Mouse (Mus musculus): ENCODE data around the gene Nsun7. TPM values are rescaled to one million over a fixed set of nuclear protein-coding genes. Genes with fewer than 3 reads are reported as not detected.
"Not testable (repeated sequence)": the region's sequence is repeated elsewhere in the genome, so short reads cannot be mapped to it uniquely, and the experiment has no call there.

The Nsun7 gene
- polyA plus RNA-seq, 1 experiment from 2014 or later, result 0.05 TPM

- Histone ChIP-seq H3K36me3 (ENCODE audit: control insufficient read depth, insufficient read depth) (no peaks in the 10 kb centered on the region), H3K4me1 (replicated peaks; ENCODE audit: control insufficient read depth, insufficient read depth, low read length) (no peaks in the 10 kb centered on the region), H3K27me3 (replicated peaks; ENCODE audit: control insufficient read depth, insufficient read depth, low read length) (no peaks in the 10 kb centered on the region), H3K4me3 (ENCODE audit: low read depth, low read length) (no peak overlapping the region), H3K9me3 (ENCODE audit: control insufficient read depth) (no peaks in the 10 kb centered on the region), H3K4me2 (replicated peaks; ENCODE audit: low read depth) (no peak overlapping the region), H3K9ac (ENCODE audit: low read depth, low read length) (no peak overlapping the region), H3K27ac (ENCODE audit: low read depth, low read length) (no peak overlapping the region)
- ATAC-seq, result no peak
- WGBS, result 61% methylated on average over 9 of the region's 10 CpGs
- TF ChIP-seq CTCF (IDR thresholded peaks at IDR 0.05; ENCODE audit: low read depth), result no peak
These were observed 13.7 kb upstream of the Nsun7 start for GRCm38 (mm10) chr5:66245958-66246497.

GRCm38 (mm10) chr5:66253219-66253618 is 6.5 kb upstream of the Nsun7 start:
- Histone ChIP-seq H3K4me2 (replicated peaks; ENCODE audit: low read depth) (no peak overlapping the region), H3K36me3 (ENCODE audit: control insufficient read depth, insufficient read depth) (no peaks in the 10 kb centered on the region), H3K27me3 (replicated peaks; ENCODE audit: control insufficient read depth, insufficient read depth, low read length) (no peaks in the 10 kb centered on the region), H3K27ac (ENCODE audit: low read depth, low read length) (no peak overlapping the region), H3K4me1 (replicated peaks; ENCODE audit: control insufficient read depth, insufficient read depth, low read length) (no peaks in the 10 kb centered on the region), H3K9ac (ENCODE audit: low read depth, low read length) (no peak overlapping the region), H3K4me3 (ENCODE audit: low read depth, low read length) (no peak overlapping the region), H3K9me3 (ENCODE audit: control insufficient read depth) (no peaks in the 10 kb centered on the region)
- WGBS, result 68% methylated on average over 5 of the region's 5 CpGs
- ATAC-seq, result no peak
- TF ChIP-seq CTCF (IDR thresholded peaks at IDR 0.05; ENCODE audit: low read depth), result peak; percentile 35

- no peak for ATAC-seq
- Histone ChIP-seq H3K36me3 (ENCODE audit: control insufficient read depth, insufficient read depth) (no peaks in the 10 kb centered on the region), H3K27ac (ENCODE audit: low read depth, low read length) (no peak overlapping the region), H3K27me3 (replicated peaks; ENCODE audit: control insufficient read depth, insufficient read depth, low read length) (0 out of 2 replicates have a peak, but pooled peaks cover 4% of the 10 kb centered on the region), H3K4me2 (replicated peaks; ENCODE audit: low read depth) (no peak overlapping the region), H3K4me3 (ENCODE audit: low read depth, low read length) (no peak overlapping the region), H3K9ac (ENCODE audit: low read depth, low read length) (no peak overlapping the region), H3K4me1 (replicated peaks; ENCODE audit: control insufficient read depth, insufficient read depth, low read length) (no peaks in the 10 kb centered on the region), H3K9me3 (ENCODE audit: control insufficient read depth) (no peaks in the 10 kb centered on the region)
- WGBS, result 83% methylated on average over 10 of the region's 10 CpGs
- TF ChIP-seq CTCF (IDR thresholded peaks at IDR 0.05; ENCODE audit: low read depth), result no peak
These were observed 4.7 kb upstream of the Nsun7 start for GRCm38 (mm10) chr5:66255044-66255443.

GRCm38 (mm10) chr5:66259000-66259399 is 697 bp upstream of the Nsun7 start:
- no peaks in the 10 kb centered on the region for H3K9me3 ChIP-seq (ENCODE audit: control insufficient read depth)
- no peak overlapping the region for H3K4me2 ChIP-seq (replicated peaks; ENCODE audit: low read depth)
- TF ChIP-seq CTCF (IDR thresholded peaks at IDR 0.05; ENCODE audit: low read depth), result no peak
- H3K9ac ChIP-seq (ENCODE audit: low read depth, low read length), result no peak overlapping the region
- 0 out of 2 replicates have a peak, but pooled peaks cover 4% of the 10 kb centered on the region for H3K27me3 ChIP-seq (replicated peaks; ENCODE audit: control insufficient read depth, insufficient read depth, low read length)
- H3K27ac ChIP-seq (ENCODE audit: low read depth, low read length), result no peak overlapping the region
- 81% methylated on average over 2 of the region's 2 CpGs for WGBS
- H3K4me1 ChIP-seq (replicated peaks; ENCODE audit: control insufficient read depth, insufficient read depth, low read length), result no peaks in the 10 kb centered on the region
- no peaks in the 10 kb centered on the region for H3K36me3 ChIP-seq (ENCODE audit: control insufficient read depth, insufficient read depth)
- H3K4me3 ChIP-seq (ENCODE audit: low read depth, low read length), result no peak overlapping the region
- ATAC-seq, result no peak

- peak overlapping the region; percentile 55 for H3K4me3 ChIP-seq (ENCODE audit: low read depth, low read length)
These were observed 304 bp upstream of the Nsun7 start for GRCm38 (mm10) chr5:66259431-66259755.

GRCm38 (mm10) chr5:66262475-66262874 is 2.8 kb downstream of the Nsun7 start:
- Histone ChIP-seq H3K4me1 (replicated peaks; ENCODE audit: control insufficient read depth, insufficient read depth, low read length) (no peaks in the 10 kb centered on the region), H3K27ac (ENCODE audit: low read depth, low read length) (no peak overlapping the region), H3K36me3 (ENCODE audit: control insufficient read depth, insufficient read depth) (no peaks in the 10 kb centered on the region), H3K27me3 (replicated peaks; ENCODE audit: control insufficient read depth, insufficient read depth, low read length) (0 out of 2 replicates have a peak, but pooled peaks cover 4% of the 10 kb centered on the region), H3K9me3 (ENCODE audit: control insufficient read depth) (no peaks in the 10 kb centered on the region), H3K9ac (ENCODE audit: low read depth, low read length) (no peak overlapping the region), H3K4me3 (ENCODE audit: low read depth, low read length) (no peak overlapping the region), H3K4me2 (replicated peaks; ENCODE audit: low read depth) (no peak overlapping the region)
- WGBS, result 91% methylated on average over 2 of the region's 2 CpGs
- TF ChIP-seq CTCF (IDR thresholded peaks at IDR 0.05; ENCODE audit: low read depth), result no peak
- ATAC-seq, result no peak

More at GRCm38 (mm10) chr5:66259431-66259755, 304 bp upstream of the Nsun7 start:
- H3K9ac ChIP-seq (ENCODE audit: low read depth, low read length); ATAC-seq; H3K27ac ChIP-seq (ENCODE audit: low read depth, low read length); H3K36me3 ChIP-seq (ENCODE audit: control insufficient read depth, insufficient read depth); H3K27me3 ChIP-seq (replicated peaks; ENCODE audit: control insufficient read depth, insufficient read depth, low read length); H3K4me1 ChIP-seq (replicated peaks; ENCODE audit: control insufficient read depth, insufficient read depth, low read length); H3K9me3 ChIP-seq (ENCODE audit: control insufficient read depth): not testable (repeated sequence)
- H3K4me2 ChIP-seq (replicated peaks; ENCODE audit: low read depth), result peak overlapping the region; percentile 89
- 4% methylated on average over 5 of the region's 5 CpGs for WGBS

- H3K4me2 ChIP-seq (replicated peaks; ENCODE audit: low read depth), result no peak overlapping the region
- ATAC-seq, result no peak
- 0 out of 2 replicates have a peak, but pooled peaks cover 4% of the 10 kb centered on the region for H3K27me3 ChIP-seq (replicated peaks; ENCODE audit: control insufficient read depth, insufficient read depth, low read length)
- H3K9ac ChIP-seq (ENCODE audit: low read depth, low read length), result no peak overlapping the region
- no peak overlapping the region for H3K27ac ChIP-seq (ENCODE audit: low read depth, low read length)
- no peaks in the 10 kb centered on the region for H3K9me3 ChIP-seq (ENCODE audit: control insufficient read depth)
- TF ChIP-seq CTCF (IDR thresholded peaks at IDR 0.05; ENCODE audit: low read depth), result peak; percentile 78
- WGBS, result 41% methylated on average over 4 of the region's 4 CpGs
- no peak overlapping the region for H3K4me3 ChIP-seq (ENCODE audit: low read depth, low read length)
- H3K36me3 ChIP-seq (ENCODE audit: control insufficient read depth, insufficient read depth), result no peaks in the 10 kb centered on the region
- no peaks in the 10 kb centered on the region for H3K4me1 ChIP-seq (replicated peaks; ENCODE audit: control insufficient read depth, insufficient read depth, low read length)
These were observed 3.7 kb downstream of the Nsun7 start for GRCm38 (mm10) chr5:66263398-66263797.
